Mouse (Mus musculus): ENCODE data around the gene Copg2. TPM values are rescaled to one million over a fixed set of nuclear protein-coding genes. Genes with fewer than 3 reads are reported as not detected.
A peak's percentile ranks its signal among the peaks of the same experiment; 100 is the strongest.

Gene Copg2
- polyA plus RNA-seq, 1 experiment from 2014 or later: 24.4 TPM

GRCm38 (mm10) chr6:30698036-30698435, 198.6 kb downstream of the Copg2 start:
- Histone ChIP-seq H3K4me3 (no peak overlapping the region), H3K27ac (no peak overlapping the region), H3K36me3 (no peaks in the 10 kb centered on the region), H3K9me3 (no peaks in the 10 kb centered on the region), H3K4me2 (replicated peaks) (no peak overlapping the region), H3K4me1 (peaks cover 7% of the 10 kb centered on the region; the same call in 1 of the 2 replicates), H3K9ac (no peak overlapping the region), H3K27me3 (replicated peaks) (no peaks in the 10 kb centered on the region)
- 94% methylated on average over 4 of the region's 4 CpGs for WGBS
- ATAC-seq (ENCODE audit: low FRiP score, low read depth): no peak

MicroRNA genes within 50 kb of the gene (microRNA counts, 519-probe panel; counts per million panel counts)
- microRNA mmu-miR-335-3p (3,170 counts per million, percentile 71 among the panel's probes with 10 or more counts), microRNA mmu-miR-335-5p (7,609 counts per million, percentile 97 among the panel's probes with 10 or more counts)

Small RNA genes lying within 50 kb of the gene (microRNA-seq; reads per million reads assigned to microRNA genes)
- 32,378 reads per million, percentile 99 among the genes with 10 or more reads in this experiment for gene Mir335

Other genes starting within 250 kb of the Copg2 start
- 17.9 and 21.6 TPM in 2 replicates for gene Cep41, start 203.0 kb downstream of the Copg2 start, polyA plus RNA-seq (2016; fragmentation: Nextera tagmentation; extraction: Ambion mirVana)
- 777 and 779 TPM in 2 replicates for gene Mest, start 173.2 kb downstream of the Copg2 start, polyA plus RNA-seq (2016; fragmentation: Nextera tagmentation; extraction: Ambion mirVana)
- gene Tsga13, start 18.8 kb upstream of the Copg2 start, polyA plus RNA-seq (2016; fragmentation: Nextera tagmentation; extraction: Ambion mirVana): not detected in 2 replicates
- gene Klf14, start 62.3 kb upstream of the Copg2 start, polyA plus RNA-seq (2016; fragmentation: Nextera tagmentation; extraction: Ambion mirVana): 0.40 and 0.47 TPM in 2 replicates